Mouse (Mus musculus) cerebellum, adult 2 months (tissue): ENCODE measurements around the gene Enpp6.

Experiments used
- CTCF ChIP-seq: fragments of 200-500 bp; IDR thresholded peaks from 2 replicates; pipeline ENCODE4 v1.5.1; 2011; ENCODE audit warnings: low read depth, mild to moderate bottlenecking, control low read depth, low read length, moderate library complexity, borderline replicate concordance; ENCODE audit not compliant: insufficient read depth
- POLR2A ChIP-seq: fragments of 200-500 bp; IDR thresholded peaks from 2 replicates; pipeline ENCODE4 v1.6.1; 2011; ENCODE audit warnings: low read length, control low read depth, borderline replicate concordance; ENCODE audit not compliant: insufficient read depth

GRCm38 (mm10) chr8:47145258-47145657 lies 158.6 kb downstream of the Enpp6 start:
- no peak for TF ChIP-seq CTCF
- no peak for TF ChIP-seq POLR2A
